Mouse (Mus musculus): ENCODE results near the gene Tnrc6b. TPM values are rescaled to one million over a fixed set of nuclear protein-coding genes. Genes with fewer than 3 reads are reported as not detected.

The Tnrc6b gene
- polyA plus RNA-seq, 1 experiment = 13.3 TPM

DNA sequence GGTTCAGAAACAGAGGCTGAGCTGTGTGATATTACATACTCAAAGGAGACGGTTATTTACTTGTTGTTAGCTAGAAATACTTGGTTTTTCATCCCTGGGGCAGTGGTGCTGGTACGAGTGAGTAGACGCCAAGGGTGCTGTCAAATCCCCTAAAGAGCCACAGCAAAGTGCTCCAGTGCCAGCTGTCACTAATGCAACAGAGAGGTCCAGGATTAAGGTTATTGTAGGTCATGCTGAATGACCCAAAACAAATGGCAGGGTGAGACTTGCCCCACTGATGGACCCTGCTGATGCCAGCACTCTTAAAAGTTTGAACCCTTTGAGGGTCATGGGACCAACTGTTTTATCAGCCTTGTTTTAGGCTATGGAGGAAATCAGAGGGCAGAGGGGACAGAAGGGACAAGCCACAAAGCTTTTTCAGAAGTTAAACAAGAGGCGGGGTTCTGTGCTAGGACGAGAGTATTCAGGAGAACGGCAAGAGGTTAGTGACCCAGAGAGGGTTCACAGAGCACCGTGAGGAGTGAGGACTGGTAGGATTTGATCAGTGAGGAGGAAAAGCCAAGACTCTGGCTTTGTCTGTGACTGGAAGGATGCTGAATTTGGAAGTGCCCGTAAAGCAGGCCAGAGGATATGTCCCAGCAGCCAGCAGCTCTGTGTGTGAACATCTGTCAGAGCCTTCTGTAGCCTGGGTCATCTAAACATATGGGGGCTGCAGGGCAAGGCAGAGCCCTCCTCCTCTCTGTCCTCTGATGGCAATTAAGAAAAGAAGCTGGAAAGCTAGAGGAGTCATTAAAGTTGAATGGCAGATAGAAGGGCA lies 26.1 kb upstream of the Tnrc6b start:
- peaks cover 33% of the 10 kb centered on the region for H3K4me1 ChIP-seq (ENCODE audit: control insufficient read depth, insufficient read depth, insufficient read length, low read length)
- H3K27ac ChIP-seq (ENCODE audit: insufficient read depth, low read depth, low read length) = no peak overlapping the region
- H3K4me3 ChIP-seq (ENCODE audit: low read depth, low read length) = no peak overlapping the region
- WGBS = 72% methylated on average over 8 of the region's 8 CpGs
- H3K27me3 ChIP-seq (ENCODE audit: control insufficient read depth, insufficient read depth, low read length) = no peaks in the 10 kb centered on the region
- H3K36me3 ChIP-seq (ENCODE audit: control insufficient read depth, insufficient read depth, low read length) = 0 out of 2 replicates have a peak, but pooled peaks cover 2% of the 10 kb centered on the region
- TF ChIP-seq POLR2A (IDR thresholded peaks at IDR 0.05; ENCODE audit: low read depth, low read length) (no peak), CTCF (IDR thresholded peaks at IDR 0.05; ENCODE audit: extremely low read depth, insufficient read length, insufficient replicate concordance, low read depth, low read length) (no peak)

DNA sequence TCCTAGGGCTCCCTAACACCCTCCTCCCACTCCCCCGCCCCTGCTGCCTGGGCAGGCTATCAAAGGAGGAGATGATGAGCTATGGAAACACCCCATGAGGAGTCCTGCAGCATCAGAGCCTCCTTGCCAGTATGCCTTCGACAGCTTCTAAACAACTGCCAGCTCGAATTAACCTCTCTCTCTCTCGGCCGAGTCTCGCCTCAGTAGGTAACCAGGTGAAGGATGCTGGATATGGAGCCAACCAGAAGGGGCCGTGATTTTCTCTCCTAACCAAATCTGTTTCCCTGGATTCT lies 25.6 kb upstream of the Tnrc6b start:
- no peaks in the 10 kb centered on the region for H3K27me3 ChIP-seq (ENCODE audit: control insufficient read depth, insufficient read depth, low read length)
- 77% methylated on average over 7 of the region's 7 CpGs for WGBS
- H3K36me3 ChIP-seq (ENCODE audit: control insufficient read depth, insufficient read depth, low read length) = 0 out of 2 replicates have a peak, but pooled peaks cover 3% of the 10 kb centered on the region
- H3K4me3 ChIP-seq (ENCODE audit: low read depth, low read length) = no peak overlapping the region
- H3K27ac ChIP-seq (ENCODE audit: insufficient read depth, low read depth, low read length) = no peak overlapping the region
- H3K4me1 ChIP-seq (ENCODE audit: control insufficient read depth, insufficient read depth, insufficient read length, low read length) = peaks cover 31% of the 10 kb centered on the region
- no peak for TF ChIP-seq POLR2A (IDR thresholded peaks at IDR 0.05; ENCODE audit: low read depth, low read length)
- TF ChIP-seq CTCF (IDR thresholded peaks at IDR 0.05; ENCODE audit: extremely low read depth, insufficient read length, insufficient replicate concordance, low read depth, low read length) = no peak

DNA sequence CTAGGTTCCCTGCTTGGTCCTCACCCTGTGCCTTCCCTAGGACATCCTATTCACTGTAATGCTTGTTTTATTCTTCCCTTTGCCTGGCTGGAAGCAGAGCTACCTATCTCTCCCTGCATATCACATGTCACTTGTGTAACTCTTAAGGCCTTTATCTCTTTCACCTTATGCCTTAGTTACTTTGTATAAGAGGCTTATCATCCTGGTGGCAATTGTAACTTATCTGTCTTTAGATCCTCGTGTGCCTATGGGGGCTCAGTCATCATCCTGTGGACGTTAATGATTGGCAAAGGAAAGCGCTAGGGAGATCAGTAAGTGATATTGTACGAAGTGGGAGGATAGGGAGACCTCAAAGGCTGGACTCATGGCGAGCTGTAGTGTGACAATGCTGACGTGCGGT lies 22.6 kb upstream of the Tnrc6b start:
- peaks cover 3% of the 10 kb centered on the region; the same call in 1 of the 2 replicates for H3K4me1 ChIP-seq (ENCODE audit: control insufficient read depth, insufficient read depth, insufficient read length, low read length)
- no peak overlapping the region for H3K27ac ChIP-seq (ENCODE audit: insufficient read depth, low read depth, low read length)
- H3K27me3 ChIP-seq (ENCODE audit: control insufficient read depth, insufficient read depth, low read length) = no peaks in the 10 kb centered on the region
- peaks cover 16% of the 10 kb centered on the region; the same call in 1 of the 2 replicates for H3K36me3 ChIP-seq (ENCODE audit: control insufficient read depth, insufficient read depth, low read length)
- 49% methylated on average over 7 of the region's 7 CpGs for WGBS
- H3K4me3 ChIP-seq (ENCODE audit: low read depth, low read length) = no peak overlapping the region
- TF ChIP-seq CTCF (IDR thresholded peaks at IDR 0.05; ENCODE audit: extremely low read depth, insufficient read length, insufficient replicate concordance, low read depth, low read length) = no peak
- no peak for TF ChIP-seq POLR2A (IDR thresholded peaks at IDR 0.05; ENCODE audit: low read depth, low read length)

DNA sequence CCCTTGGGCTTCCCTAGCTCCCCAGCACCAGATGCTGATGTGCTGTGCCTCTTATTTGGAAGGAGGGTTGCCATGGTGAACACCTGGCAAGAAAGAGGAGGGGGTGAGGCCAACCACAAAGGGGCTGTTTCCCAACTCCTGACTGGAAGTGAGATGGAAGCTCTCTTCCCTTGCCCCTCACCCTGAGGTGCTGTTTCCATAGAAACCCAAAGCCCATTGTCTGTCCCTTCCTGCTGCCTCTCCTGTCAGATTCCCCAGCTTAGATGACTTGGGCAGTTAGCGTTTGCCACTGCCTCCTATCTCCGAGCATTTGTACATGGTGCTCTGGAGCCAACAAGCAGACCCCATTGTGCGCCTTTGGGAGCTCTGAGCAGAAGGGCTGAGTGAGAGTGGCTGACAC lies 17.6 kb upstream of the Tnrc6b start:
- WGBS = 84% methylated on average over 3 of the region's 3 CpGs
- Histone ChIP-seq H3K36me3 (ENCODE audit: control insufficient read depth, insufficient read depth, low read length) (peaks cover 20% of the 10 kb centered on the region; the same call in 1 of the 2 replicates), H3K27me3 (ENCODE audit: control insufficient read depth, insufficient read depth, low read length) (no peaks in the 10 kb centered on the region), H3K4me3 (ENCODE audit: low read depth, low read length) (no peak overlapping the region), H3K27ac (ENCODE audit: insufficient read depth, low read depth, low read length) (no peak overlapping the region), H3K4me1 (ENCODE audit: control insufficient read depth, insufficient read depth, insufficient read length, low read length) (no peaks in the 10 kb centered on the region; the same call in 1 of the 2 replicates)
- TF ChIP-seq CTCF (IDR thresholded peaks at IDR 0.05; ENCODE audit: extremely low read depth, insufficient read length, insufficient replicate concordance, low read depth, low read length) (no peak), POLR2A (IDR thresholded peaks at IDR 0.05; ENCODE audit: low read depth, low read length) (no peak)

DNA sequence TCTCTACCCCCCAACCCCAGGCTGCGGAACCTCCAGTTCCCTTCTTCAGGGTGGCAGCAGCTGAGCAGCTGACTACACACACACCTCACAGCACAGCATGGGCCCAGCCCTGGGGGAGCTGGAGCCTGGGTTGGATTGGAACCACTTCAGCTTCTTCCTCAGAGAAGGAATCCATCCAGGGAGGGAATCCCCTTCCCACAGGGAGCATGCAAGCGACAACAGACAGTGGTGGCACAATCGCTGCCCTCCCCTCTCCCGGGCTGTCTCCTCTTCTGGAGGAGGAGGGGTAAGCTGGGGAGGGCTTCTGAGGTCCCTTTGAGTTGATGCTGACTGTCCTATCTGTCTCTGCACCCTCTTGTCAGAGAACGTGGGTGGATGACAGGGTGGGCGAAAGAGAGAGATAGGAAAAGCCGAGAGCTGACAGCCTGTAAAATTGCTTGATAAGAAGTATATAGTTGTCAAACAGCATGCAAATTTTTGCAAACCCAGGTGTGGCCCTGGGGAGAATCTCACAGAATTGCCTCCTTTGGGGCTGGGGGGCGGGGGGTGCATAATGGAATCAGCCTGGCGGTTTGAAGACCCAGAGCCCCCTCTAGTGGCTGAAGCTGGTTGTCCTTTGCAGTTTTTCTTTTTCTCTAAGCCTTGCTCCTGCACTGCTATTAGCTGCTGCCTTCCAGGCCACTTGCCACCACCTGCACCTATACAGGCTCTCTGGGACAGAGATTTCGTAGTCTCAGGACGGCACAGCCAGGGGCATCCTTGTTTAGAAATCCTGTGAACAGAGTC lies 16.8 kb upstream of the Tnrc6b start:
- Histone ChIP-seq H3K27me3 (ENCODE audit: control insufficient read depth, insufficient read depth, low read length) (no peaks in the 10 kb centered on the region), H3K36me3 (ENCODE audit: control insufficient read depth, insufficient read depth, low read length) (peaks cover 23% of the 10 kb centered on the region; the same call in 1 of the 2 replicates), H3K4me1 (ENCODE audit: control insufficient read depth, insufficient read depth, insufficient read length, low read length) (no peaks in the 10 kb centered on the region), H3K4me3 (ENCODE audit: low read depth, low read length) (no peak overlapping the region), H3K27ac (ENCODE audit: insufficient read depth, low read depth, low read length) (no peak overlapping the region)
- TF ChIP-seq CTCF (IDR thresholded peaks at IDR 0.05; ENCODE audit: extremely low read depth, insufficient read length, insufficient replicate concordance, low read depth, low read length) (peak; percentile 89; the same call in 1 of the 2 replicates), POLR2A (IDR thresholded peaks at IDR 0.05; ENCODE audit: low read depth, low read length) (no peak)
- 58% methylated on average over 11 of the region's 11 CpGs for WGBS

DNA sequence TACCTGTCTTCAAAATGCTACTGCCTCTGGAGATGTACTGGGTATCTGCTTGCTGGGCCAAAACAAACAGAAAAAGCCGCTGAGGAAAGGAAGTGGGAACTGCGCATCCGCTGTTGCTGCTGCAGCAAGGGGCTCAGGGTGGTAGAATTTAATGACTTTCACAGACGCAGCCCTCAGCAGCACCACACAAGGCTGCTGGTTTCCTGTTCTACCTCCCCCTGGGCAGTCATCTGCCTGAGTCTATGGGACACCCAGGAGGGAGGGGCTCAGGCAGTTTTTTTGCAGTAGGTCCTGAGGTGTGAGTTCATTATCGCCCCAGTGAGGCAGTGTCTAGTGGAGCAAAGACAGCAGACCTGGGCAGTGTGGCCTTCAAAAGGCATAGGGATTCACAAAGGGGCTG lies 13.5 kb upstream of the Tnrc6b start:
- WGBS = 61% methylated on average over 5 of the region's 5 CpGs
- H3K27ac ChIP-seq (ENCODE audit: insufficient read depth, low read depth, low read length) = peak overlapping the region; percentile 31
- TF ChIP-seq POLR2A (IDR thresholded peaks at IDR 0.05; ENCODE audit: low read depth, low read length) = no peak
- no peak for TF ChIP-seq CTCF (IDR thresholded peaks at IDR 0.05; ENCODE audit: extremely low read depth, insufficient read length, insufficient replicate concordance, low read depth, low read length)

More for the DNA sequence above, 13.5 kb upstream of the Tnrc6b start:
- Histone ChIP-seq H3K4me3 (ENCODE audit: low read depth, low read length) (no peak overlapping the region), H3K27me3 (ENCODE audit: control insufficient read depth, insufficient read depth, low read length) (no peaks in the 10 kb centered on the region), H3K4me1 (ENCODE audit: control insufficient read depth, insufficient read depth, insufficient read length, low read length) (peaks cover 12% of the 10 kb centered on the region), H3K36me3 (ENCODE audit: control insufficient read depth, insufficient read depth, low read length) (peaks cover 15% of the 10 kb centered on the region; the same call in 1 of the 2 replicates)
